8 mouse cellular contexts compared by ENCODE assay signal in the genomic region with DNA sequence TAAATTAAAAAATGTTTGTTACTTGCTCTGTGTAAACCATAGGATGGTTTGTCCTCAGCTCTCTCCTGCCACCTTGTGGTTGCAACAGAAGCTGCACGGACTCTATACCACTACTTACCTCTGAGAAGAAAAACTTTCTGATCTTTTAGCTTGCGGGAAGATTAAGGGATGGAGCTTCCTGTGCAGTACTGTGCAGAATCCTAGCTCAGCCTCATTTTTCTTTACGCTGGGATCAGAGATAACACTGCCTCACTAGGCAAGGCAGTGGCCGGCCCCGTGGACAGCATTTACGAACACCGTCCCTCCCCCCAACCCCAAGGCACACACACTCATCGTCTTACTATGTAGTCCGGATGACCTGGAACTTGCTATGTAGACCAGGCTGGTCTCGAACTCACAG. TPM values are rescaled to one million over a fixed set of nuclear protein-coding genes. Genes with fewer than 3 reads are reported as not detected.
DNase-seq lines count a peak whose midpoint lies in the region; ATAC-seq and TF ChIP-seq lines count a peak whose summit lies in the region.

No protein-coding gene starts in this region.

- ATAC-seq in activated CD4-positive, CD25-positive, alpha-beta regulatory T cell, adult 4 months, result peak; percentile 55
- no peak; the same call in 1 of the 2 replicates for ATAC-seq in heart, embryonic 14.5 days (ENCODE audit: insufficient number of reproducible peaks, insufficient read depth, low FRiP score, low read depth)
- ATAC-seq in kidney, postnatal 0 days (replicated peaks; ENCODE audit: low FRiP score, low read depth), result peak; percentile 33
- ATAC-seq in liver, embryonic 14.5 days (ENCODE audit: insufficient read depth), result 0 out of 2 replicates have a peak, but pooled peaks have one; percentile 9
- ATAC-seq in neural tube, embryonic 11.5 days (ENCODE audit: insufficient read depth, low FRiP score, low TSS enrichment), result no peak

- no peaks in the 10 kb centered on the region for H3K9me3 ChIP-seq in embryonic facial prominence, embryonic 10.5 days
- H3K9me3 ChIP-seq in heart, embryonic 14.5 days (ENCODE audit: control insufficient read depth, low read length), result no peaks in the 10 kb centered on the region
- no peaks in the 10 kb centered on the region for H3K9me3 ChIP-seq in kidney, postnatal 0 days (replicated peaks; ENCODE audit: low read length)
- H3K9me3 ChIP-seq in liver, embryonic 14.5 days (ENCODE audit: control insufficient read depth, low read length), result no peaks in the 10 kb centered on the region
- no peaks in the 10 kb centered on the region for H3K9me3 ChIP-seq in neural tube, embryonic 11.5 days (ENCODE audit: control insufficient read depth, low read length)

- H3K4me1 ChIP-seq in embryonic facial prominence, embryonic 10.5 days, result peaks cover 17% of the 10 kb centered on the region
- H3K4me1 ChIP-seq in heart, embryonic 14.5 days (ENCODE audit: control insufficient read depth in 2 of 2, insufficient read depth in 2 of 2, low read length in 2 of 2), result peaks cover 7 to 11% of the 10 kb centered on the region in 2 experiments; a peak in 3 of 4 replicates
- peaks cover 7% of the 10 kb centered on the region; the same call in 1 of the 2 replicates for H3K4me1 ChIP-seq in kidney, postnatal 0 days (replicated peaks; ENCODE audit: insufficient read depth, low read length)
- H3K4me1 ChIP-seq in liver, embryonic 14.5 days (replicated peaks; ENCODE audit: control insufficient read depth in 2 of 2, insufficient read depth in 2 of 2, low read length in 1 of 2), result peaks cover 6 to 10% of the 10 kb centered on the region in 2 experiments
- peaks cover 6% of the 10 kb centered on the region; the same call in 1 of the 2 replicates for H3K4me1 ChIP-seq in neural tube, embryonic 11.5 days (ENCODE audit: control insufficient read depth, insufficient read depth, low read length)

- 32% methylated on average over 10 of the region's 10 CpGs for WGBS in embryonic facial prominence, embryonic 10.5 days
- WGBS in heart, embryonic 14.5 days, result 15% methylated on average over 10 of the region's 10 CpGs
- 22% methylated on average over 10 of the region's 10 CpGs for WGBS in kidney, postnatal 0 days
- 14% methylated on average over 10 of the region's 10 CpGs for WGBS in liver, embryonic 14.5 days (ENCODE audit: insufficient replicate concordance)
- WGBS in neural tube, embryonic 11.5 days, result 24% methylated on average over 10 of the region's 10 CpGs

- H3K27me3 ChIP-seq in embryonic facial prominence, embryonic 10.5 days (replicated peaks; ENCODE audit: low read depth, poor library complexity, severe bottlenecking), result peaks cover 13% of the 10 kb centered on the region
- 0 out of 2 replicates have a peak, but pooled peaks cover 3% of the 10 kb centered on the region for H3K27me3 ChIP-seq in heart, embryonic 14.5 days (ENCODE audit: control insufficient read depth, insufficient read depth, low read length)
- no peaks in the 10 kb centered on the region for H3K27me3 ChIP-seq in kidney, postnatal 0 days (ENCODE audit: insufficient read depth, low read length)
- no peaks in the 10 kb centered on the region; the same call in 1 of the 2 replicates for H3K27me3 ChIP-seq in liver, embryonic 14.5 days (ENCODE audit: control insufficient read depth, insufficient read depth, low read length)
- H3K27me3 ChIP-seq in neural tube, embryonic 11.5 days (ENCODE audit: control insufficient read depth, insufficient read depth, low read length), result no peaks in the 10 kb centered on the region

- H3K36me3 ChIP-seq in embryonic facial prominence, embryonic 10.5 days (replicated peaks), result peaks cover 10% of the 10 kb centered on the region
- peaks cover 6% of the 10 kb centered on the region for H3K36me3 ChIP-seq in heart, embryonic 14.5 days (ENCODE audit: control insufficient read depth, insufficient read depth, low read length)
- no peaks in the 10 kb centered on the region; the same call in 1 of the 2 replicates for H3K36me3 ChIP-seq in kidney, postnatal 0 days (ENCODE audit: insufficient read depth, low read length)
- H3K36me3 ChIP-seq in liver, embryonic 14.5 days (replicated peaks; ENCODE audit: control insufficient read depth, insufficient read depth, low read depth), result no peaks in the 10 kb centered on the region
- H3K36me3 ChIP-seq in neural tube, embryonic 11.5 days (ENCODE audit: control insufficient read depth, insufficient read depth, low read length), result no peaks in the 10 kb centered on the region

- no peak for TF ChIP-seq EP300 in liver, embryonic 14.5 days (IDR thresholded peaks at IDR 0.05; ENCODE audit: low read depth)

- peak; percentile 71 for DNase-seq in A20 (ENCODE audit: low read depth, low spot score)
- peak; percentile 71 for DNase-seq in embryonic facial prominence, embryonic 10.5 days (ENCODE audit: low spot score)
- DNase-seq in kidney, postnatal 0 days (ENCODE audit: low spot score), result peak; percentile 86
- DNase-seq in liver, embryonic 14.5 days (ENCODE audit: low read depth in 3 of 3, low spot score in 3 of 3), result peak in 2 of 3 experiments; percentile 64 to 70
- DNase-seq in neural tube, embryonic 11.5 days (ENCODE audit: low spot score), result peak; percentile 61
- peak; percentile 58 for DNase-seq in telencephalon, adult 2 months (ENCODE audit: low read depth, low spot score)

- peak; percentile 83 for TF ChIP-seq CTCF in kidney, postnatal 0 days (IDR thresholded peaks at IDR 0.05; ENCODE audit: low read depth)
- TF ChIP-seq CTCF in liver, embryonic 14.5 days (IDR thresholded peaks at IDR 0.05; ENCODE audit: low read depth), result peak; percentile 84

- H3K27ac ChIP-seq in embryonic facial prominence, embryonic 10.5 days (replicated peaks), result no peak overlapping the region
- H3K27ac ChIP-seq in heart, embryonic 14.5 days (replicated peaks in 1 of 2; ENCODE audit: control insufficient read depth in 1 of 2, insufficient read depth in 1 of 2, low read depth in 2 of 2, low read length in 2 of 2), result no peak overlapping the region; a peak in 1 of 4 replicates
- H3K27ac ChIP-seq in kidney, postnatal 0 days, result no peak overlapping the region
- H3K27ac ChIP-seq in liver, embryonic 14.5 days, result no peak overlapping the region
- H3K27ac ChIP-seq in neural tube, embryonic 11.5 days (ENCODE audit: low read depth, low read length), result no peak overlapping the region

- H3K4me3 ChIP-seq in embryonic facial prominence, embryonic 10.5 days, result peak overlapping the region; percentile 69
- peak overlapping the region; percentile 8 to 32; a peak in 3 of 4 replicates for H3K4me3 ChIP-seq in heart, embryonic 14.5 days (ENCODE audit: control insufficient read depth in 1 of 2, insufficient read depth in 1 of 2, low read depth in 1 of 2, low read length in 2 of 2)
- H3K4me3 ChIP-seq in kidney, postnatal 0 days (replicated peaks; ENCODE audit: low read depth, low read length), result no peak overlapping the region
- peak overlapping the region; percentile 42 to 43; a peak in 3 of 4 replicates for H3K4me3 ChIP-seq in liver, embryonic 14.5 days (ENCODE audit: insufficient read depth in 1 of 2, low read depth in 2 of 2, low read length in 2 of 2)
- no peak overlapping the region for H3K4me3 ChIP-seq in neural tube, embryonic 11.5 days (ENCODE audit: low read depth, low read length)

- no peak overlapping the region for H3K9ac ChIP-seq in heart, embryonic 14.5 days (ENCODE audit: low read length)
- H3K9ac ChIP-seq in kidney, postnatal 0 days (ENCODE audit: low read depth, low read length), result no peak overlapping the region
- peak overlapping the region; percentile 6; the same call in 1 of the 2 replicates for H3K9ac ChIP-seq in liver, embryonic 14.5 days (replicated peaks)
- no peak overlapping the region for H3K9ac ChIP-seq in neural tube, embryonic 11.5 days (ENCODE audit: low read length)

- H3K4me2 ChIP-seq in heart, embryonic 14.5 days (ENCODE audit: low read length), result peak overlapping the region; percentile 51
- H3K4me2 ChIP-seq in kidney, postnatal 0 days (ENCODE audit: low read length), result peak overlapping the region; percentile 18; the same call in 1 of the 2 replicates
- peak overlapping the region; percentile 50 for H3K4me2 ChIP-seq in liver, embryonic 14.5 days (ENCODE audit: low read depth)
- no peak overlapping the region for H3K4me2 ChIP-seq in neural tube, embryonic 11.5 days (ENCODE audit: low read depth)

RNA-seq across cellular contexts. Expression of gene Pigyl, which starts 1.0 kb away (rescaled TPM):
- polyA plus RNA-seq in activated CD4-positive, CD25-positive, alpha-beta regulatory T cell, adult 4 months (2017; shearing (Covaris generic)), result 10 to 100 TPM; 49.5 to 56.8 TPM
- polyA plus RNA-seq in embryonic facial prominence, embryonic 10.5 days (2016; fragmentation: Nextera tagmentation; extraction: Ambion mirVana), result 45.1 and 48.2 TPM in 2 replicates
- polyA plus RNA-seq in heart, embryonic 14.5 days (2014; fragmentation: Nextera tagmentation; extraction: Ambion mirVana), result 51.9 and 53.4 TPM in 2 replicates
- 102 and 111 TPM in 2 replicates for polyA plus RNA-seq in kidney, postnatal 0 days (2015; fragmentation: Nextera tagmentation; extraction: Ambion mirVana)
- 17.5 and 26.4 TPM in 2 replicates for polyA plus RNA-seq in liver, embryonic 14.5 days (2012; rRNA removed)
- 41.5 and 42.1 TPM in 2 replicates for polyA plus RNA-seq in liver, embryonic 14.5 days (2014; fragmentation: Nextera tagmentation; extraction: Ambion mirVana)
- polyA plus RNA-seq in neural tube, embryonic 11.5 days (2014; fragmentation: Nextera tagmentation; extraction: Ambion mirVana), result 59.6 and 59.7 TPM in 2 replicates

RNA-seq across cellular contexts. Expression of gene Acp5, which starts 20.1 kb away (rescaled TPM):
- polyA plus RNA-seq in activated CD4-positive, CD25-positive, alpha-beta regulatory T cell, adult 4 months (2017; shearing (Covaris generic)), result 100 to 1,000 TPM; 208 to 219 TPM
- polyA plus RNA-seq in embryonic facial prominence, embryonic 10.5 days (2016; fragmentation: Nextera tagmentation; extraction: Ambion mirVana), result 16.6 and 17.5 TPM in 2 replicates
- polyA plus RNA-seq in heart, embryonic 14.5 days (2014; fragmentation: Nextera tagmentation; extraction: Ambion mirVana), result 3.6 and 4.9 TPM in 2 replicates
- polyA plus RNA-seq in kidney, postnatal 0 days (2015; fragmentation: Nextera tagmentation; extraction: Ambion mirVana), result 6.2 and 6.3 TPM in 2 replicates
- 181 and 203 TPM in 2 replicates for polyA plus RNA-seq in liver, embryonic 14.5 days (2012; rRNA removed)
- polyA plus RNA-seq in liver, embryonic 14.5 days (2014; fragmentation: Nextera tagmentation; extraction: Ambion mirVana), result 195 and 196 TPM in 2 replicates
- polyA plus RNA-seq in neural tube, embryonic 11.5 days (2014; fragmentation: Nextera tagmentation; extraction: Ambion mirVana), result 14.9 and 16.8 TPM in 2 replicates

RNA-seq across cellular contexts. Expression of gene Zfp872, which starts 32.3 kb away (rescaled TPM):
- under 1 TPM in 1 of 2 experiments, not detected in 1; 0.17 TPM for polyA plus RNA-seq in activated CD4-positive, CD25-positive, alpha-beta regulatory T cell, adult 4 months (2017; shearing (Covaris generic))
- 0.24 and 0.26 TPM in 2 replicates for polyA plus RNA-seq in embryonic facial prominence, embryonic 10.5 days (2016; fragmentation: Nextera tagmentation; extraction: Ambion mirVana)
- polyA plus RNA-seq in heart, embryonic 14.5 days (2014; fragmentation: Nextera tagmentation; extraction: Ambion mirVana), result 0.28 and 0.58 TPM in 2 replicates
- 0.11 and 0.18 TPM in 2 replicates for polyA plus RNA-seq in kidney, postnatal 0 days (2015; fragmentation: Nextera tagmentation; extraction: Ambion mirVana)
- polyA plus RNA-seq in liver, embryonic 14.5 days (2012; rRNA removed), result not detected in 2 replicates
- polyA plus RNA-seq in liver, embryonic 14.5 days (2014; fragmentation: Nextera tagmentation; extraction: Ambion mirVana), result not detected in 2 replicates
- 0.15 and 0.24 TPM in 2 replicates for polyA plus RNA-seq in neural tube, embryonic 11.5 days (2014; fragmentation: Nextera tagmentation; extraction: Ambion mirVana)

RNA-seq across cellular contexts. Expression of gene Elof1, which starts 38.6 kb away (rescaled TPM):
- 100 to 1,000 TPM in 1 of 2 experiments, 10 to 100 TPM in 1; 96.8 to 108 TPM for polyA plus RNA-seq in activated CD4-positive, CD25-positive, alpha-beta regulatory T cell, adult 4 months (2017; shearing (Covaris generic))
- polyA plus RNA-seq in embryonic facial prominence, embryonic 10.5 days (2016; fragmentation: Nextera tagmentation; extraction: Ambion mirVana), result 241 and 245 TPM in 2 replicates
- polyA plus RNA-seq in heart, embryonic 14.5 days (2014; fragmentation: Nextera tagmentation; extraction: Ambion mirVana), result 117 and 129 TPM in 2 replicates
- 160 and 172 TPM in 2 replicates for polyA plus RNA-seq in kidney, postnatal 0 days (2015; fragmentation: Nextera tagmentation; extraction: Ambion mirVana)
- 59.5 and 72.5 TPM in 2 replicates for polyA plus RNA-seq in liver, embryonic 14.5 days (2012; rRNA removed)
- 98.2 and 102 TPM in 2 replicates for polyA plus RNA-seq in liver, embryonic 14.5 days (2014; fragmentation: Nextera tagmentation; extraction: Ambion mirVana)
- 217 and 221 TPM in 2 replicates for polyA plus RNA-seq in neural tube, embryonic 11.5 days (2014; fragmentation: Nextera tagmentation; extraction: Ambion mirVana)

RNA-seq across cellular contexts. Expression of gene Cnn1, which starts 56.6 kb away (rescaled TPM):
- polyA plus RNA-seq in activated CD4-positive, CD25-positive, alpha-beta regulatory T cell, adult 4 months (2017; shearing (Covaris generic)), result not detected
- polyA plus RNA-seq in embryonic facial prominence, embryonic 10.5 days (2016; fragmentation: Nextera tagmentation; extraction: Ambion mirVana), result 1.3 and 3.1 TPM in 2 replicates
- polyA plus RNA-seq in heart, embryonic 14.5 days (2014; fragmentation: Nextera tagmentation; extraction: Ambion mirVana), result 227 and 239 TPM in 2 replicates
- polyA plus RNA-seq in kidney, postnatal 0 days (2015; fragmentation: Nextera tagmentation; extraction: Ambion mirVana), result 27.9 and 30.8 TPM in 2 replicates
- polyA plus RNA-seq in liver, embryonic 14.5 days (2012; rRNA removed), result 0.17 and 0.91 TPM in 2 replicates
- 0.09 and 0.44 TPM in 2 replicates for polyA plus RNA-seq in liver, embryonic 14.5 days (2014; fragmentation: Nextera tagmentation; extraction: Ambion mirVana)
- polyA plus RNA-seq in neural tube, embryonic 11.5 days (2014; fragmentation: Nextera tagmentation; extraction: Ambion mirVana), result 1.0 and 2.6 TPM in 2 replicates

Comparison
In these comparisons a context has a peak if more than half of its experiments do, and no peak if none do; other contexts are left out.
1. ATAC-seq: peak in activated CD4-positive, CD25-positive, alpha-beta regulatory T cell, adult 4 months (single experiment), kidney, postnatal 0 days (single experiment) and liver, embryonic 14.5 days (single experiment); none in heart, embryonic 14.5 days (single experiment) and neural tube, embryonic 11.5 days (single experiment).
2. H3K4me3 ChIP-seq: peak in embryonic facial prominence, embryonic 10.5 days (single experiment), heart, embryonic 14.5 days (2 of 2) and liver, embryonic 14.5 days (2 of 2); none in kidney, postnatal 0 days (single experiment) and neural tube, embryonic 11.5 days (single experiment).
3. Peak in every context shown above with its lines, with median percentiles within 50 percentile points of each other: DNase-seq.